Mouse (Mus musculus): ENCODE results near the gene Adamts20. TPM values are rescaled to one million over a fixed set of nuclear protein-coding genes. Genes with fewer than 3 reads are reported as not detected.
A peak's percentile ranks its signal among the peaks of the same experiment; 100 is the strongest.
"Not testable (repeated sequence)": the region's sequence is repeated elsewhere in the genome, so short reads cannot be mapped to it uniquely, and the experiment has no call there.

The Adamts20 gene
- polyA plus RNA-seq, 1 experiment from 2014 or later: 2.8 TPM

DNA sequence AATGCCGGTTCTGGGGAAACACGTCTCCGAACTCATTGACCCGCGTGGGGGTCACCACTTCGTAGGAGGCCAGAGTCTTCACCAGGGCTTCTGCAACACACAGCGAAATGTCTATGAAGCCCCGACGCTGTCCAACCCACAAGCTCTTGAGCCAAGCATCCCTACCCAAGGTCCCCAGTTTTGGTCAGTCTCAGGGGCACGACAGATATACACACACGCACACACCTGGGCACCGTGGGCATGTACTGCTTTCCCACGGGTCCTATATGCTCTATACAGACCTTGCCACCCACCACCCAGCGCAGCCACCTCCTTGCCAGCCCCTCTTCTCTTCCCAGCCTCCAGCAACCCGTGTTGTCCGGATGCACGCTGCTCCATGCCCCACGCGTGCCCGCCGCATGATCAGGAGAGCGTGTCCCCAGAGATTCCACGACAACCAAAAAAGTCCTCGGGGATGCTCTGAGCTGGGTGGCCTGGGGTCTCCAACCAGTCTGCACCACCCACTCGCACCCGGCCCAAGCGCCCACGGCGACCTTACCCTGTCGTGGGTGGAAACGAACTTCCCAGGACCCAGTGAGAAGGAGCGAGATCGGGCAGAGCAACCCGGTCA is 61.7 kb downstream of the Adamts20 start:
- ATAC-seq: peak; percentile 54
- peak overlapping the region; percentile 100 for H3K4me2 ChIP-seq (ENCODE audit: low read length)
- H3K9ac ChIP-seq (replicated peaks; ENCODE audit: low read depth, low read length): peak overlapping the region; percentile 78
- H3K4me1 ChIP-seq (replicated peaks; ENCODE audit: control insufficient read depth, insufficient read depth, low read length): peaks cover 14% of the 10 kb centered on the region
- peak overlapping the region; percentile 73 for H3K4me3 ChIP-seq (replicated peaks; ENCODE audit: low read length)
- H3K27me3 ChIP-seq (replicated peaks; ENCODE audit: control insufficient read depth, insufficient read depth, low read length): peaks cover 2% of the 10 kb centered on the region; the same call in 1 of the 2 replicates
- no peak overlapping the region for H3K27ac ChIP-seq (ENCODE audit: low read length)
- 1% methylated on average over 33 of the region's 34 CpGs for WGBS
- no peaks in the 10 kb centered on the region for H3K36me3 ChIP-seq (ENCODE audit: control insufficient read depth, insufficient read depth)
- H3K9me3 ChIP-seq (ENCODE audit: control insufficient read depth, low read length): no peaks in the 10 kb centered on the region

DNA sequence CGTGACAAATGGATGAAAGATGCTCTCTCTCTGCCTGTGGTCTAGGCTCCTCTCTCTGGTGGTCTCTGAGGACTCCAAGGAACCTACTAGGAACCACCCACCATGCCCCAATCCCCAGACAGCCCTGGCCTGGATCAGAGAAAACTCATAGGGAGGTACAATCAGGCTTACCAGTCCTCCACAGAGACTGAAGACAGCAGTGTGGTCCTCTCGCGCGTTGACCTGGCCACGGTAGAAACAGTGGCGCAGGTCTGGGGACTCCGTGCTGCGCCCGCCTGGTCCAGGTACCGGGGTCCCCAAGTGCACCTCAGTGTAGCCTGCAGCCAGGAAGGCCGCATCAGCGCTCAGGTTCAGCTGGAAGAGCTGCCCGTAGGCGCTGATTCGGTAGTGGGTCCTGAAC is 62.2 kb downstream of the Adamts20 start:
- Histone ChIP-seq H3K9ac (replicated peaks; ENCODE audit: low read depth, low read length) (peak overlapping the region; percentile 78), H3K4me1 (replicated peaks; ENCODE audit: control insufficient read depth, insufficient read depth, low read length) (peaks cover 14% of the 10 kb centered on the region), H3K4me3 (replicated peaks; ENCODE audit: low read length) (peak overlapping the region; percentile 73), H3K27me3 (replicated peaks; ENCODE audit: control insufficient read depth, insufficient read depth, low read length) (peaks cover 2% of the 10 kb centered on the region; the same call in 1 of the 2 replicates), H3K36me3 (ENCODE audit: control insufficient read depth, insufficient read depth) (no peaks in the 10 kb centered on the region), H3K9me3 (ENCODE audit: control insufficient read depth, low read length) (no peaks in the 10 kb centered on the region), H3K4me2 (ENCODE audit: low read length) (peak overlapping the region; percentile 100), H3K27ac (ENCODE audit: low read length) (no peak overlapping the region)
- WGBS: 6% methylated on average over 15 of the region's 15 CpGs
- ATAC-seq: no peak

DNA sequence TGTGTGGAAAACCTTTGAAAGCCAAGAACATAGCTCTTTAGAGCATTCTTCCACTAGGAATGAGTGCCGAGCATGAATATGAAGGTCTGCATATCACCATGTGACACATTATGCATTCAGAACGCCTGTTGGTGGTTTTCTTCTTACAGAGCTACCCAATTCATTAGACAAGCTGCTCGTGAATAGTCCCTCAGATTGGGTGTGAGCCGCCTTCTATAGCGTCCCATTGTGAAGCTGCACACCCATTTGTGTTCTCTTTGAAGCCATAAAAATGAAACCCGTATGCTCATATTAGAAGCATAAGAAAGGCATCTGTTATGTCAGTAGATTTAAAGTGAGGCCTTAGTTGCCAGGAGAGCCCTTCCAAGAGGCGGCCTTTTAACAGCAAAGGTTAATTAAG is 72.5 kb downstream of the Adamts20 start:
- Histone ChIP-seq H3K9me3 (ENCODE audit: control insufficient read depth, low read length) (no peaks in the 10 kb centered on the region), H3K4me2 (ENCODE audit: low read length) (no peak overlapping the region), H3K27me3 (replicated peaks; ENCODE audit: control insufficient read depth, insufficient read depth, low read length) (no peaks in the 10 kb centered on the region), H3K4me1 (replicated peaks; ENCODE audit: control insufficient read depth, insufficient read depth, low read length) (no peaks in the 10 kb centered on the region), H3K9ac (replicated peaks; ENCODE audit: low read depth, low read length) (no peak overlapping the region), H3K36me3 (ENCODE audit: control insufficient read depth, insufficient read depth) (no peaks in the 10 kb centered on the region), H3K27ac (ENCODE audit: low read length) (no peak overlapping the region), H3K4me3 (replicated peaks; ENCODE audit: low read length) (no peak overlapping the region)
- WGBS: 8% methylated on average over 7 of the region's 7 CpGs
- no peak for ATAC-seq

DNA sequence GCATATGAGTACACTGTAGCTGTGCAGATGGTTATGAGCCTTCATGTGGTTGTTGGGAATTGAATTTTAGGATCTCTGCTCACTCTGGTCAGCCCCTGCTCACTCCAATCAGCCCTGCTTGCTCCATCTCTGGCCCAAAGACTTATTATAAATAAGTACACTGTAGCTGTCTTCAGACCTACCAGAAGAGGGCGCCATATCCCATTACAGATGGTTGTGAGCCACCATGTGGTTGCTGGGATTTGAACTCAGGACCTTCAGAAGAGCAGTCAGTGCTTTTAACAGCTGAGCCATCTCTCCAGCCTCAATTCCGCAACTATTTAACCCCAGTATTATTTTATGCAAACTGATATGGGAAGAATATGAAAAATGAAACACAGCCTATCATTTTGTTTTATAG is 75.1 kb downstream of the Adamts20 start:
- H3K4me3 ChIP-seq (replicated peaks; ENCODE audit: low read length); H3K27me3 ChIP-seq (replicated peaks; ENCODE audit: control insufficient read depth, insufficient read depth, low read length); H3K9me3 ChIP-seq (ENCODE audit: control insufficient read depth, low read length); H3K4me2 ChIP-seq (ENCODE audit: low read length); H3K4me1 ChIP-seq (replicated peaks; ENCODE audit: control insufficient read depth, insufficient read depth, low read length); ATAC-seq; H3K9ac ChIP-seq (replicated peaks; ENCODE audit: low read depth, low read length); H3K27ac ChIP-seq (ENCODE audit: low read length); H3K36me3 ChIP-seq (ENCODE audit: control insufficient read depth, insufficient read depth): not testable (repeated sequence)
- 76% methylated on average over 2 of the region's 2 CpGs for WGBS

DNA sequence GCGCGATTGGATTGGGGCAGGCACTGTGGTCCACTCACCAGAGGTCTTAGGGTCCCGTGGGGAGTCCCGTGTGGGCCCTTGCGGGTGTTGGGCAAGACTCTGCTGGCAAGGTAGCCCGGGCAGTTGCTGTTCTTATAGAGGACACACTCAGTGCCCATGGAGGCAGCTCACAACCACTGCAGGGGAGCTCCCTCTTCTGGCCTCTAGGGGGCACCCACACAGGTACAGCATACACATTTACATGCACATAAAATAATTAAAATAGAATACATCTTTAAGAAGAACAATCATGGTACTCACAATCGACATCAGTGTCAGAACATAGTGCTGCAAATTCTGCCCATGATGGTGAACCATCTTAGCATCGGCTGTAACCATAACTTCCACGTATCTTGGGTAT is 85.8 kb downstream of the Adamts20 start:
- H3K4me3 ChIP-seq (replicated peaks; ENCODE audit: low read length): no peak overlapping the region
- H3K4me2 ChIP-seq (ENCODE audit: low read length): no peak overlapping the region
- H3K27ac ChIP-seq (ENCODE audit: low read length): no peak overlapping the region
- no peak overlapping the region for H3K9ac ChIP-seq (replicated peaks; ENCODE audit: low read depth, low read length)
- no peaks in the 10 kb centered on the region for H3K27me3 ChIP-seq (replicated peaks; ENCODE audit: control insufficient read depth, insufficient read depth, low read length)
- no peak for ATAC-seq
- WGBS: 94% methylated on average over 6 of the region's 9 CpGs
- no peaks in the 10 kb centered on the region for H3K4me1 ChIP-seq (replicated peaks; ENCODE audit: control insufficient read depth, insufficient read depth, low read length)
- H3K9me3 ChIP-seq (ENCODE audit: control insufficient read depth, low read length): no peaks in the 10 kb centered on the region
- H3K36me3 ChIP-seq (ENCODE audit: control insufficient read depth, insufficient read depth): no peaks in the 10 kb centered on the region

DNA sequence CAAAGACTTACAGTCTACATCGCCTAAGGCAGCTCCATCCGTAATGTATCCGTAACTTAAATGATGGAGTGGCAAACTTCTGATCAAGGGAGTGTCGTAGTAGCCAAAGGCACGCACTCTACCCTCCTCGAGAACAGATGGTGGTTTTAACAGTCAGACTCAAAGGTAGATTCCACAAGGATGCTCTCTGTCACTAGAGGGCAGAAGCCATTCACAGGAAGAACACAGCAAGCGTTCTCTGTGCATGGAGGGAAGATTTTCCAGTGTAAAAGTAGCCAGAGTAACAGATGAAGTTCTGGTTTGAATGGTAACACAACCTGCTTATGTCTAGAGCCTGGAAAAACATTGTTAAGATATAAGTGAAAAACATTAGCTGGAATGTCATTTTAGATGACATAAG is 92.7 kb downstream of the Adamts20 start:
- Histone ChIP-seq H3K9me3 (ENCODE audit: control insufficient read depth, low read length) (no peaks in the 10 kb centered on the region), H3K4me2 (ENCODE audit: low read length) (no peak overlapping the region), H3K27me3 (replicated peaks; ENCODE audit: control insufficient read depth, insufficient read depth, low read length) (no peaks in the 10 kb centered on the region), H3K27ac (ENCODE audit: low read length) (no peak overlapping the region), H3K4me3 (replicated peaks; ENCODE audit: low read length) (no peak overlapping the region), H3K4me1 (replicated peaks; ENCODE audit: control insufficient read depth, insufficient read depth, low read length) (no peaks in the 10 kb centered on the region), H3K9ac (replicated peaks; ENCODE audit: low read depth, low read length) (no peak overlapping the region), H3K36me3 (ENCODE audit: control insufficient read depth, insufficient read depth) (no peaks in the 10 kb centered on the region)
- no peak for ATAC-seq
- 79% methylated on average over 7 of the region's 7 CpGs for WGBS

DNA sequence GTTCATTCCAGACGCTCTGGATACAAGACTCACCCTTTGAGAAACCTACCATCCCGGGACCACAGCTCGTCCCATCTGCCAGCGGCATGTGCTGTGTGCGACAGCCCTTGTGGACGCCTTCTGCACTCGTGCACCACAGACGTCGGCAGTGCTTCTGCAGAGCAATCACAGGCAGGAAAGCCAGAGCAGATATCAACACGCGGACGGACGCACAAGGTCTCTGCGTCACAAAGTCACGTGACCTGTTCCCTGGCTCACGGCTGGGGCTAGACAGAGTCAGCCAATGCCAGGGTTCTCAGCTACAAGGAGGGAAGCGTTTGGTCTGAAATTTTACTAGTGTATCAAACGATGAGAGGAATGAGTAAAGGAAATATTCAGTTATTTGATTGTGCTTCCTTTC is 116.2 kb downstream of the Adamts20 start:
- H3K4me1 ChIP-seq (replicated peaks; ENCODE audit: control insufficient read depth, insufficient read depth, low read length): no peaks in the 10 kb centered on the region
- H3K4me2 ChIP-seq (ENCODE audit: low read length): no peak overlapping the region
- ATAC-seq: no peak
- H3K9ac ChIP-seq (replicated peaks; ENCODE audit: low read depth, low read length): no peak overlapping the region
- H3K4me3 ChIP-seq (replicated peaks; ENCODE audit: low read length): no peak overlapping the region
- no peaks in the 10 kb centered on the region for H3K27me3 ChIP-seq (replicated peaks; ENCODE audit: control insufficient read depth, insufficient read depth, low read length)
- WGBS: 89% methylated on average over 18 of the region's 18 CpGs
- no peaks in the 10 kb centered on the region for H3K36me3 ChIP-seq (ENCODE audit: control insufficient read depth, insufficient read depth)
- H3K9me3 ChIP-seq (ENCODE audit: control insufficient read depth, low read length): no peaks in the 10 kb centered on the region
- H3K27ac ChIP-seq (ENCODE audit: low read length): no peak overlapping the region

DNA sequence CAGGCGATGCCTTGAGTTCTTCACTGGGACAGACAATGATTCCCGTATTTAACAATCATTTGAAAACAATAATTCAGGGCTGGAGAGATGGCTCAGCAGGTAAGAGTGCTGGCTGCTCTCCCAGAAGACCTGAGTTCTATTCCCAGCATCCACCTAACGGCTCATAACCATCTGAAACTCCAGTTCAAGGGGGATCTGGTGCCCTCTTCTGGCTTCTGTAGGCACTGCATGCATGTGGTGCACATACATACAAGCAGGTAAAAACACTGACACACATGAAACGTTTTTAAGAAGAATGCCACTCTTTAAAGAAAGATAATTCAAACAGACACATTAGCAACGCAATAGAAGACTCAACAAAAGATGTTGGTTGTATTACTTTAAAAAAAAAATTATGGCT is 120.9 kb downstream of the Adamts20 start:
- H3K4me1 ChIP-seq (replicated peaks; ENCODE audit: control insufficient read depth, insufficient read depth, low read length): no peaks in the 10 kb centered on the region
- no peaks in the 10 kb centered on the region for H3K36me3 ChIP-seq (ENCODE audit: control insufficient read depth, insufficient read depth)
- no peaks in the 10 kb centered on the region for H3K27me3 ChIP-seq (replicated peaks; ENCODE audit: control insufficient read depth, insufficient read depth, low read length)
- H3K9ac ChIP-seq (replicated peaks; ENCODE audit: low read depth, low read length): no peak overlapping the region
- no peaks in the 10 kb centered on the region for H3K9me3 ChIP-seq (ENCODE audit: control insufficient read depth, low read length)
- no peak for ATAC-seq
- 90% methylated on average over 5 of the region's 5 CpGs for WGBS
- no peak overlapping the region for H3K4me3 ChIP-seq (replicated peaks; ENCODE audit: low read length)
- H3K4me2 ChIP-seq (ENCODE audit: low read length): no peak overlapping the region
- H3K27ac ChIP-seq (ENCODE audit: low read length): no peak overlapping the region

DNA sequence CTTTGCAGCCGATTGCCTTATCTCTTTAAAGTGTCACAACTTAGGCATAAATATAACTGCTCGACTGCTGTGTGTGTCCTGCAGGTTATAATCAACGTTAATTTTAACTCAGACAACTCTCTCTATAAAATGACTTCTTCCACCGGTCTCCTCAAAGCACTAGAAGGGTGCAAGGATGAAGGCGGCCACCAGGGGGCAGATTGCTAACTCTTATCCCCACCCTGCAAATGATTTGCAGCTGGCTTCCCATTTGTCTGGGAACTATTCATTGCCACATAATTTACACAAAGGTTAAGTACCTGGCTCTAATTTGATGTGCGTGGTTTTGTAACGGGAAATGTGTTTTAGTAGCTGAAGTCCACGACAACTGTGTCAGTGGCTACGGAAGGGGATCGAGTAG is 122.9 kb downstream of the Adamts20 start:
- no peak overlapping the region for H3K9ac ChIP-seq (replicated peaks; ENCODE audit: low read depth, low read length)
- no peaks in the 10 kb centered on the region for H3K9me3 ChIP-seq (ENCODE audit: control insufficient read depth, low read length)
- H3K27me3 ChIP-seq (replicated peaks; ENCODE audit: control insufficient read depth, insufficient read depth, low read length): no peaks in the 10 kb centered on the region
- no peak for ATAC-seq
- H3K36me3 ChIP-seq (ENCODE audit: control insufficient read depth, insufficient read depth): no peaks in the 10 kb centered on the region
- no peak overlapping the region for H3K27ac ChIP-seq (ENCODE audit: low read length)
- no peaks in the 10 kb centered on the region for H3K4me1 ChIP-seq (replicated peaks; ENCODE audit: control insufficient read depth, insufficient read depth, low read length)
- no peak overlapping the region for H3K4me2 ChIP-seq (ENCODE audit: low read length)
- H3K4me3 ChIP-seq (replicated peaks; ENCODE audit: low read length): no peak overlapping the region
- WGBS: 55% methylated on average over 10 of the region's 10 CpGs

DNA sequence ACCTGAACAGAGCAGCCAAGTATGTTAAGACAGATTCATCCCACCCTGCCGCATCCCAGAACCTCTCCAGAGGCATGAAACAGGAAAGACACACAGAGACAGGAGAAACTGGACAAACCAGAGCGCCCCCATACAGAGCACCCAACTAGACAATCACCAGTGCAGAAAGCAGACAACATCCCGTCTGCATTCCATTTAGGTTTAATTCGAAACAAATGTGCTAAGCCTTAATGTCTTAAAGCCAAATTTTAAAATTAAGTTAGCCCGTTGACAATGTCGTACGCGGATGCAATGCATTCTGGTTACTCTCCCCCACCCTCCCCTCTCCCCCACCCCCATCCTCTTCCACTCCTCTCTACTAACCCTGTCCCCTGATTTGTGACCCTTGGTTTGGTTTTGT is 126.2 kb downstream of the Adamts20 start:
- ATAC-seq: no peak
- no peaks in the 10 kb centered on the region for H3K4me1 ChIP-seq (replicated peaks; ENCODE audit: control insufficient read depth, insufficient read depth, low read length)
- H3K36me3 ChIP-seq (ENCODE audit: control insufficient read depth, insufficient read depth): no peaks in the 10 kb centered on the region
- no peaks in the 10 kb centered on the region for H3K27me3 ChIP-seq (replicated peaks; ENCODE audit: control insufficient read depth, insufficient read depth, low read length)
- H3K4me2 ChIP-seq (ENCODE audit: low read length): no peak overlapping the region
- H3K4me3 ChIP-seq (replicated peaks; ENCODE audit: low read length): no peak overlapping the region
- H3K9ac ChIP-seq (replicated peaks; ENCODE audit: low read depth, low read length): no peak overlapping the region
- H3K9me3 ChIP-seq (ENCODE audit: control insufficient read depth, low read length): no peaks in the 10 kb centered on the region
- H3K27ac ChIP-seq (ENCODE audit: low read length): no peak overlapping the region
- 97% methylated on average over 8 of the region's 8 CpGs for WGBS
